Mouse (Mus musculus): ENCODE results near the gene Myh10. TPM values are rescaled to one million over a fixed set of nuclear protein-coding genes. Genes with fewer than 3 reads are reported as not detected.

Gene Myh10
- 27.4 and 31.9 TPM in 2 replicates for polyA plus RNA-seq (2021; fragmentation: Nextera tagmentation)
- long read RNA-seq, experiment 1, partial matches to known transcripts: 68 of 76 reads
- long read RNA-seq, experiment 1, other reads (novel, unspliced or antisense): 6 of 76 reads
- long read RNA-seq, experiment 2, full-length matches to known transcripts: 17 of 157 reads
- long read RNA-seq, experiment 2, partial matches to known transcripts: 120 of 157 reads
- long read RNA-seq, experiment 2, other reads (novel, unspliced or antisense): 20 of 157 reads

GRCm38 (mm10) chr11:68691321-68692009, at the start of gene Myh10:
Gene Myh10 (plus strand): TSS chr11:68691559.

Other genes starting within 250 kb of the Myh10 start
- 1.0 and 1.2 TPM in 2 replicates for gene Pik3r6, start 188.5 kb upstream of the Myh10 start, polyA plus RNA-seq (2021; fragmentation: Nextera tagmentation)
- gene Mfsd6l, start 135.4 kb upstream of the Myh10 start, polyA plus RNA-seq (2021; fragmentation: Nextera tagmentation): 0.06 and 0.24 TPM in 2 replicates
- 0.35 and 0.53 TPM in 2 replicates for gene Ccdc42, start 104.5 kb upstream of the Myh10 start, polyA plus RNA-seq (2021; fragmentation: Nextera tagmentation)
- gene Ndel1, start 180.3 kb downstream of the Myh10 start, polyA plus RNA-seq (2021; fragmentation: Nextera tagmentation): 71.2 and 71.4 TPM in 2 replicates
- gene Rnf222, start 197.0 kb downstream of the Myh10 start, polyA plus RNA-seq (2021; fragmentation: Nextera tagmentation): not detected in 2 replicates
- gene Rpl26, start 210.0 kb downstream of the Myh10 start, polyA plus RNA-seq (2021; fragmentation: Nextera tagmentation): 3,357 and 3,616 TPM in 2 replicates
- not detected in 2 replicates for gene Odf4, start 235.5 kb downstream of the Myh10 start, polyA plus RNA-seq (2021; fragmentation: Nextera tagmentation)